Mouse (Mus musculus): ENCODE results near the gene Tnc.

DNA sequence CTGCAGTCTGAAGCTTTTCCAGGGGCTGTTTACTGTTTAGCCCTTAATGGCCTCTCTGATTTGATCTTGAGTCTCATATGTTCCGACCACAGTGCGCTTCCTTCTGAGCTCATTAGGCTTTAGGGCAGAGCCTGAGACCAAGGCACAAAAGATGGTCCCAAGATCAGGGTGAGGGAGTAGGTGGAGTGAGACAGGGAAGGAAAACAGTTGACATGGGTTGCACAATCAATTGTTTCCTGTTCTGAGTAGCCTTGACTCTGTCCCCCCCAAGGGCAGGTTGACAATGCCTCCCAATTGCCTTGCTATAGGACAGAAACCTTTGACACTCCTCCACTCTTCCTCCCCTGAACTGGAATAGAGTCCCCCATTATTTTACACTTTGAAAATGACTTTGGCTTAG, 105.4 kb downstream of the Tnc start:
- no peak for TF ChIP-seq CTCF (IDR thresholded peaks at IDR 0.05)
- TF ChIP-seq EP300 (IDR thresholded peaks at IDR 0.05), result no peak

Data from lung, postnatal 0 days (tissue).